8 mouse cellular contexts compared by ENCODE assay signal in genomic region chr15:84556674-84557073, GRCm38 (mm10). TPM values are rescaled to one million over a fixed set of nuclear protein-coding genes. Genes with fewer than 3 reads are reported as not detected.
DNase-seq lines count a peak whose midpoint lies in the region; ATAC-seq and TF ChIP-seq lines count a peak whose summit lies in the region.

No protein-coding gene starts in this region.

- peak overlapping the region; percentile 65 for H3K4me3 ChIP-seq in hindbrain, embryonic 15.5 days
- H3K4me3 ChIP-seq in stomach, embryonic 15.5 days (replicated peaks), result peak overlapping the region; percentile 76
- no peak overlapping the region for H3K4me3 ChIP-seq in lung, postnatal 0 days (ENCODE audit: low read depth, low read length)

- H3K9ac ChIP-seq in hindbrain, embryonic 15.5 days, result peak overlapping the region; percentile 67; the same call in 1 of the 2 replicates
- H3K9ac ChIP-seq in stomach, embryonic 15.5 days, result no peak overlapping the region
- H3K9ac ChIP-seq in lung, postnatal 0 days (replicated peaks; ENCODE audit: low read depth), result no peak overlapping the region

- no peak for ATAC-seq in hindbrain, embryonic 15.5 days (ENCODE audit: low FRiP score, low read depth)
- no peak for ATAC-seq in stomach, embryonic 15.5 days (ENCODE audit: insufficient read depth, low FRiP score, low read depth)
- ATAC-seq in lung, postnatal 0 days, result no peak

- H3K27me3 ChIP-seq in hindbrain, embryonic 15.5 days, result no peaks in the 10 kb centered on the region; the same call in 1 of the 2 replicates
- H3K27me3 ChIP-seq in stomach, embryonic 15.5 days (replicated peaks), result no peaks in the 10 kb centered on the region
- H3K27me3 ChIP-seq in lung, postnatal 0 days (replicated peaks; ENCODE audit: insufficient read depth, low read length), result no peaks in the 10 kb centered on the region

- peaks cover 20% of the 10 kb centered on the region for H3K36me3 ChIP-seq in hindbrain, embryonic 15.5 days
- peaks cover 5% of the 10 kb centered on the region; the same call in 1 of the 2 replicates for H3K36me3 ChIP-seq in stomach, embryonic 15.5 days
- no peaks in the 10 kb centered on the region for H3K36me3 ChIP-seq in lung, postnatal 0 days (ENCODE audit: insufficient read depth, low read length)

- H3K27ac ChIP-seq in hindbrain, embryonic 15.5 days (replicated peaks), result peak overlapping the region; percentile 93; the same call in 1 of the 2 replicates
- no peak overlapping the region for H3K27ac ChIP-seq in stomach, embryonic 15.5 days
- H3K27ac ChIP-seq in lung, postnatal 0 days (ENCODE audit: low read length), result no peak overlapping the region

- no peaks in the 10 kb centered on the region for H3K9me3 ChIP-seq in hindbrain, embryonic 15.5 days
- H3K9me3 ChIP-seq in stomach, embryonic 15.5 days, result no peaks in the 10 kb centered on the region
- no peaks in the 10 kb centered on the region for H3K9me3 ChIP-seq in lung, postnatal 0 days (ENCODE audit: low read length)

- peak; percentile 34 for DNase-seq in cerebellum, adult 11-12 months
- no peak for DNase-seq in cerebellum, adult 8-10 months
- DNase-seq in retina, postnatal 1 day, result peak; percentile 6
- no peak for DNase-seq in retina, embryonic 14.5 days (ENCODE audit: low spot score)
- no peak for DNase-seq in embryo, embryonic 9.5 days (ENCODE audit: extremely low spot score)
- DNase-seq in lung, postnatal 0 days (ENCODE audit: low spot score), result no peak

- peaks cover 42% of the 10 kb centered on the region for H3K4me1 ChIP-seq in hindbrain, embryonic 15.5 days (replicated peaks)
- no peaks in the 10 kb centered on the region for H3K4me1 ChIP-seq in stomach, embryonic 15.5 days
- H3K4me1 ChIP-seq in lung, postnatal 0 days (ENCODE audit: insufficient read depth, low read depth, low read length), result no peaks in the 10 kb centered on the region

- TF ChIP-seq EP300 in lung, postnatal 0 days (IDR thresholded peaks at IDR 0.05), result no peak

- 98% methylated on average over 17 of the region's 17 CpGs for WGBS in hindbrain, embryonic 15.5 days
- 97% methylated on average over 17 of the region's 17 CpGs for WGBS in stomach, embryonic 15.5 days
- WGBS in lung, postnatal 0 days, result 97% methylated on average over 17 of the region's 17 CpGs

- no peak for TF ChIP-seq CTCF in lung, postnatal 0 days (IDR thresholded peaks at IDR 0.05)

- peak overlapping the region; percentile 63 for H3K4me2 ChIP-seq in hindbrain, embryonic 15.5 days
- peak overlapping the region; percentile 86 for H3K4me2 ChIP-seq in stomach, embryonic 15.5 days
- no peak overlapping the region; the same call in 1 of the 2 replicates for H3K4me2 ChIP-seq in lung, postnatal 0 days (replicated peaks; ENCODE audit: low read depth, low read length)

RNA-seq across cellular contexts. Expression of gene Rtl6, which starts 0.9 kb away (rescaled TPM):
- 59.9 and 66.1 TPM in 2 replicates for polyA plus RNA-seq in hindbrain, embryonic 15.5 days (2015; fragmentation: Nextera tagmentation; extraction: Ambion mirVana)
- polyA plus RNA-seq in stomach, embryonic 15.5 days (2015; fragmentation: Nextera tagmentation; extraction: Ambion mirVana), result 11.3 and 12.4 TPM in 2 replicates
- 2.4 and 2.6 TPM in 2 replicates for polyA plus RNA-seq in lung, postnatal 0 days (2015; fragmentation: Nextera tagmentation; extraction: Ambion mirVana)

Comparison
In these comparisons a context has a peak if more than half of its experiments do, and no peak if none do; other contexts are left out.
1. DNase-seq: peak in cerebellum, adult 11-12 months (single experiment) and retina, postnatal 1 day (single experiment); none in cerebellum, adult 8-10 months (single experiment), retina, embryonic 14.5 days (single experiment), embryo, embryonic 9.5 days (single experiment) and lung, postnatal 0 days (single experiment).